17 mouse cellular contexts compared by ENCODE assay signal in genomic region chr7:73037638-73038037, GRCm38 (mm10).
DNase-seq lines count a peak whose midpoint lies in the region; ATAC-seq and TF ChIP-seq lines count a peak whose summit lies in the region.
"Had no signal": no experiment of that assay in that cellular context is flagged by ENCODE, and none has a peak within 500 bp of the region (broad histone marks: within the 10 kb centered on the region; RNA-seq: fewer than 3 reads in every experiment).

No protein-coding gene starts in this region.

- peak overlapping the region; percentile 76 for H3K27ac ChIP-seq in gastrocnemius, adult 2 months
- no peak overlapping the region for H3K27ac ChIP-seq in intestine, embryonic 15.5 days
- H3K27ac ChIP-seq in intestine, postnatal 0 days (ENCODE audit: low read depth, low read length): no peak overlapping the region
- peak overlapping the region; percentile 54 for H3K27ac ChIP-seq in testis, adult 2 months (ENCODE audit: control insufficient read depth, insufficient read depth, low read depth, low read length)
- H3K27ac ChIP-seq: hindbrain, embryonic 12.5 days had no signal

- DNase-seq in gastrocnemius, adult 2 months: no peak
- no peak for DNase-seq in gastrocnemius, postnatal 14 days
- DNase-seq in testis, postnatal 10 days (ENCODE audit: low spot score): no peak
- no peak for DNase-seq in adipocyte (ENCODE audit: low spot score)
- DNase-seq: cerebellum, adult 11-12 months; cerebellum, adult 8-10 months; heart, postnatal 10 days had no signal

- 81% methylated on average over 9 of the region's 9 CpGs for WGBS in intestine, embryonic 15.5 days
- WGBS in intestine, postnatal 0 days: 72% methylated on average over 9 of the region's 9 CpGs

- no peak for TF ChIP-seq CTCF in gastrocnemius, adult 2 months (IDR thresholded peaks at IDR 0.05)
- no peak for TF ChIP-seq CTCF in intestine, postnatal 0 days (IDR thresholded peaks at IDR 0.05; ENCODE audit: low read depth)
- TF ChIP-seq CTCF in testis, adult 2 months (IDR thresholded peaks at IDR 0.05; ENCODE audit: control insufficient read depth, insufficient read depth, insufficient replicate concordance, low read depth, low read length): no peak

- no peak overlapping the region for H3K4me2 ChIP-seq in intestine, embryonic 15.5 days (replicated peaks)
- no peak overlapping the region for H3K4me2 ChIP-seq in intestine, postnatal 0 days (replicated peaks; ENCODE audit: low read depth)
- H3K4me2 ChIP-seq: heart, embryonic 12.5 days; hindbrain, embryonic 12.5 days; hindbrain, embryonic 15.5 days had no signal

- intact Hi-C loops in gastrocnemius, adult 2 months (cut with DNase I): loop anchor here (10.0 kb wide), 1 partner anchor 337 kb away; the partner anchor contains the start of gene Rgma
- intact Hi-C loops in gastrocnemius, postnatal 14 days (cut with DNase I; ENCODE audit: low total_unique reads): no loop called here

- H3K9me3 ChIP-seq in intestine, embryonic 15.5 days: no peaks in the 10 kb centered on the region
- H3K9me3 ChIP-seq in intestine, postnatal 0 days (ENCODE audit: control insufficient read depth): no peaks in the 10 kb centered on the region
- H3K9me3 ChIP-seq: heart, embryonic 12.5 days; heart, embryonic 15.5 days; hindbrain, embryonic 12.5 days; hindbrain, embryonic 15.5 days had no signal

- ATAC-seq in intestine, embryonic 15.5 days: peak; percentile 36; the same call in 1 of the 2 replicates
- ATAC-seq in intestine, postnatal 0 days: no peak
- no peak for ATAC-seq in activated CD4-positive, CD25-positive, alpha-beta regulatory T cell, adult 4 months
- ATAC-seq: forebrain, embryonic 14.5 days had no signal

- H3K4me1 ChIP-seq in intestine, embryonic 15.5 days (replicated peaks): peaks cover 8% of the 10 kb centered on the region; the same call in 1 of the 2 replicates
- H3K4me1 ChIP-seq in intestine, postnatal 0 days (replicated peaks; ENCODE audit: control insufficient read depth, insufficient read depth, low read length): no peaks in the 10 kb centered on the region
- H3K4me1 ChIP-seq in testis, adult 2 months (ENCODE audit: control insufficient read depth, insufficient read depth, low read length): peaks cover 8% of the 10 kb centered on the region

- no peaks in the 10 kb centered on the region for H3K27me3 ChIP-seq in intestine, embryonic 15.5 days (replicated peaks)
- H3K27me3 ChIP-seq in intestine, postnatal 0 days (replicated peaks; ENCODE audit: control insufficient read depth, insufficient read depth, low read length): no peaks in the 10 kb centered on the region
- no peaks in the 10 kb centered on the region for H3K27me3 ChIP-seq in testis, adult 2 months (ENCODE audit: control insufficient read depth, insufficient read depth, low read length)
- H3K27me3 ChIP-seq: heart, embryonic 15.5 days; hindbrain, embryonic 12.5 days; hindbrain, embryonic 15.5 days had no signal

- no peaks in the 10 kb centered on the region for H3K36me3 ChIP-seq in intestine, embryonic 15.5 days
- no peaks in the 10 kb centered on the region for H3K36me3 ChIP-seq in intestine, postnatal 0 days (ENCODE audit: control insufficient read depth, insufficient read depth)
- no peaks in the 10 kb centered on the region for H3K36me3 ChIP-seq in testis, adult 2 months (ENCODE audit: control insufficient read depth, insufficient read depth, low read length)
- H3K36me3 ChIP-seq: heart, embryonic 12.5 days; heart, embryonic 15.5 days; hindbrain, embryonic 12.5 days; hindbrain, embryonic 15.5 days had no signal

- H3K9ac ChIP-seq in intestine, embryonic 15.5 days: no peak overlapping the region
- H3K9ac ChIP-seq in intestine, postnatal 0 days (ENCODE audit: low read depth, low read length): no peak overlapping the region
- H3K9ac ChIP-seq: forebrain, postnatal 0 days; heart, embryonic 12.5 days; heart, embryonic 15.5 days; hindbrain, embryonic 12.5 days; hindbrain, embryonic 15.5 days had no signal

- no peak overlapping the region for H3K4me3 ChIP-seq in gastrocnemius, adult 2 months
- H3K4me3 ChIP-seq in intestine, embryonic 15.5 days (replicated peaks): no peak overlapping the region
- H3K4me3 ChIP-seq in intestine, postnatal 0 days (ENCODE audit: low read depth, low read length): no peak overlapping the region
- H3K4me3 ChIP-seq in testis, adult 2 months (ENCODE audit: control insufficient read depth, low read depth, low read length): no peak overlapping the region
- H3K4me3 ChIP-seq: heart, embryonic 12.5 days; heart, embryonic 15.5 days; hindbrain, embryonic 12.5 days; hindbrain, embryonic 15.5 days had no signal

- no peak for TF ChIP-seq POLR2A in testis, adult 2 months (IDR thresholded peaks at IDR 0.05; ENCODE audit: control insufficient read depth, low read depth, low read length)

Comparison
In these comparisons a context has a peak if more than half of its experiments do, and no peak if none do; other contexts are left out.
1. H3K27ac ChIP-seq: peak in gastrocnemius, adult 2 months (single experiment) and testis, adult 2 months (single experiment); none in intestine, embryonic 15.5 days (single experiment) and intestine, postnatal 0 days (single experiment).